Mouse (Mus musculus) telencephalon, adult 2 months (tissue): Measurements from ENCODE around the gene Actr5.

Experiments used
- DNase-seq: peaks from one replicate; pipeline ENCODE4 v3.0.0-alpha.2; 2011; ENCODE audit warnings: low read depth, low spot score

Gene Actr5

GRCm38 (mm10) chr2:158666071-158666800, 41.5 kb downstream of the Actr5 start:
- no peak for DNase-seq

GRCm38 (mm10) chr2:158667022-158667670, 42.5 kb downstream of the Actr5 start:
- no peak for DNase-seq

GRCm38 (mm10) chr2:158667671-158668432, 43.2 kb downstream of the Actr5 start:
- DNase-seq: no peak

GRCm38 (mm10) chr2:158668433-158669010, 43.8 kb downstream of the Actr5 start:
- DNase-seq: no peak

- no peak for DNase-seq
These were observed 44.8 kb downstream of the Actr5 start for GRCm38 (mm10) chr2:158669199-158670195.

GRCm38 (mm10) chr2:158670571-158670970, 45.9 kb downstream of the Actr5 start:
- no peak for DNase-seq

GRCm38 (mm10) chr2:158672829-158673228, 48.1 kb downstream of the Actr5 start:
- DNase-seq: no peak

- DNase-seq: no peak
These were observed 48.8 kb downstream of the Actr5 start for GRCm38 (mm10) chr2:158673493-158673892.

- no peak for DNase-seq
These were observed 49.4 kb downstream of the Actr5 start for GRCm38 (mm10) chr2:158674131-158674530.

- DNase-seq: no peak
These were observed 50.1 kb downstream of the Actr5 start for GRCm38 (mm10) chr2:158674759-158675158.

- DNase-seq: no peak
These were observed 50.5 kb downstream of the Actr5 start for GRCm38 (mm10) chr2:158675161-158675560.

GRCm38 (mm10) chr2:158675907-158676533, 51.3 kb downstream of the Actr5 start:
- DNase-seq: no peak

GRCm38 (mm10) chr2:158677946-158678345, 53.3 kb downstream of the Actr5 start:
- DNase-seq: no peak

- no peak for DNase-seq
These were observed 54.4 kb downstream of the Actr5 start for GRCm38 (mm10) chr2:158679091-158679490.

- DNase-seq: no peak
These were observed 55.7 kb downstream of the Actr5 start for GRCm38 (mm10) chr2:158680357-158680889.

- DNase-seq: no peak
These were observed 57.0 kb downstream of the Actr5 start for GRCm38 (mm10) chr2:158681714-158682113.

- no peak for DNase-seq
These were observed 57.8 kb downstream of the Actr5 start for GRCm38 (mm10) chr2:158682344-158683037.

GRCm38 (mm10) chr2:158683038-158683413, 58.3 kb downstream of the Actr5 start:
- DNase-seq: no peak

- no peak for DNase-seq
These were observed 59.7 kb downstream of the Actr5 start for GRCm38 (mm10) chr2:158684247-158684843.
